Mouse (Mus musculus): Measurements from ENCODE around the gene Vav3.

DNA sequence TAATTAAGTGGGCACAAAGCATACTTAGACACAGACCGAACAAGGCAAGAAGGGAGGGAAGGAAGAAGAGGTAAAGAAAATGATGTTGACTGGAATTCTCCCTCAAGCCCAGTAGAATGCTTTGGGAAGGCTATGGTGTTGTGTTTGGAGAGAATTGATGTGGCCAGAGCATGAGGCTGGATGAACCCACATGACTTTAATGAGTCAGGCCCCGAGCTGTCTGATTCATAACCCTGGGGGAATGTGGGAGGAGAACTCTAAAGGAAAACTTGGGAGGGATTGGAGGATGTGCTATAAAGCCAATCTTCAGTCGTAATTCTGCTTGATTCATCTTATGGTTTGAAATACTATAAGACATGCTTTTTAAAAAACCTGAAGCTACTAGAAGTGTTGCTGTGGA, 175.0 kb downstream of the Vav3 start:
- TF ChIP-seq POLR2A (IDR thresholded peaks at IDR 0.05; ENCODE audit: low read depth, low read length) = no peak
- no peak for TF ChIP-seq CTCF (IDR thresholded peaks at IDR 0.05; ENCODE audit: extremely low read depth, insufficient read depth, insufficient read length, insufficient replicate concordance)
